Mouse (Mus musculus): ENCODE results near the gene Rasa1. TPM values are rescaled to one million over a fixed set of nuclear protein-coding genes. Genes with fewer than 3 reads are reported as not detected.
A peak's percentile ranks its signal among the peaks of the same experiment; 100 is the strongest.

The Rasa1 gene
- polyA plus RNA-seq (2015; fragmentation: Nextera tagmentation; extraction: Ambion mirVana): 74.0 and 77.1 TPM in 2 replicates

DNA sequence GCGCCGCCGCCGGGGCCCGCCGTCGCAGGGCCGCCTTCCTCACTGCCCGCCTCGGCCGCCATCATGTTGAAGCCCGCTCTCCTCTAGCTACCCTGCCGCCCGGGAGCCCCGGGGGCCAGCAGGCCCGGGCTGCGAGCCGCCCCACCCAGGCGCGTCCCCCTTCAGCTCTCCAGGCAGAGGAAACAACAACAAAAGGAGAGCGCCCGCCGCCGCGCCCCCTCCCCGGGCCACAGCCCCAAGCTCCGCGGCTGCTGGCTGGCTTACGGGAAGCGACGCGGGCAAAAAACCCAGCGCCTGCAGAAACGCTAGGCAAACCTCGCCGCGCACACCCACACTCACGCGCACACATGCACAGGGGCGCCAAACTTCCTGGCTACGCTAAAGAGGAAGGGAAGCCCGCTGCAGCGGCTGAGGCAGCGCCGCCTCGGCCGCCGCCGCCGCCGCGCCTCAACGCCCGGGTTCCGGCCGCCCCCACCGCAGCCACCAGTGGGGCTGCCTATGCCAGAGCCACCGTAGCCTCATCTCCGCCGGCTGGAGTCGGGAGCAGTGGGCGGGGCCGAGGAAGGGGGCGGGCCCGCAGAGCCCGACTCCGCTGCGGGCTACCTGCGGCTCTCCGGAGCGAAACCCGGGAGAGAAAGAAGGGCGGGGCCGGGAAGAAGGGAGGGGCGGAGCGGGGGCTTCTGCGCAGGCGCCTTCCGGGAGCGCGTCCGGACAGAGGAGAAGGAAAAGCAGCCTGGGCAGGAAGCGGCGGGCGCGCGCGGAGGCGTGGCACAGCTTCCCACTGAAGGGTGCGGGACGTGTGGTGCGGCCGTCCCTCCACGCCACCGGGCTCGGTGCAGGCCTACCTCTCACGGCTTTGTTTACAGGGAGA, at the start of gene Rasa1:
Rasa1 (minus strand) TSS at position 288 of the 871 bp plus-strand sequence.
- Histone ChIP-seq H3K9ac (replicated peaks) (peak within 1 kb of the TSS; percentile 98), H3K27me3 (no peaks in the 10 kb centered on the region), H3K27ac (peak within 1 kb of the TSS; percentile 99), H3K4me3 (replicated peaks) (peak within 1 kb of the TSS; percentile 90), H3K4me1 (replicated peaks) (peaks cover 12% of the 10 kb centered on the region), H3K36me3 (no peaks in the 10 kb centered on the region), H3K4me2 (replicated peaks) (peak within 1 kb of the TSS; percentile 65), H3K9me3 (no peaks in the 10 kb centered on the region)
- peak; percentile 98 for ATAC-seq
- under 1% methylated on average over 79 of the region's 97 CpGs for WGBS

DNA sequence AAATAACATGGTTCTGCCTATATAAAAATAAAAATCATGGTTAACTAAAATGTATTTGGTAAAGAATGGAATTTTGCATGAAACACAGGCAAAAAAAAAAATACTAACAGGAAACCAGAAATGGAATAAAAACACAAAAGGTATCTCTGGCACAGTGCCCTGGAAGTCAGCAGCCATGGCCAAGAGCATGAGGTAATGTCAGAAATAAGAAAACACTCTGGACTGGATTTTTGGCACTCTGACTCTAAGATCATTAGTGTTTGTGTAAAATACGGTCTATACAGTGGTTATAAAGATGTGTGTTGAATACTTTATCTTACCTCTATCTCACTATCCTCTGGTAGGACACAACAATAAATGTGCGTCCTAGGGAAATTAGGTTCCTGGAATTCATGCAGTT, 22.6 kb upstream of the Rasa1 start:
- ATAC-seq: no peak
- Histone ChIP-seq H3K27ac (no peak overlapping the region), H3K9me3 (no peaks in the 10 kb centered on the region), H3K4me3 (replicated peaks) (no peak overlapping the region), H3K27me3 (no peaks in the 10 kb centered on the region), H3K4me2 (replicated peaks) (no peak overlapping the region), H3K4me1 (replicated peaks) (no peaks in the 10 kb centered on the region), H3K9ac (replicated peaks) (no peak overlapping the region), H3K36me3 (no peaks in the 10 kb centered on the region)
- 93% methylated on average over 2 of the region's 2 CpGs for WGBS

DNA sequence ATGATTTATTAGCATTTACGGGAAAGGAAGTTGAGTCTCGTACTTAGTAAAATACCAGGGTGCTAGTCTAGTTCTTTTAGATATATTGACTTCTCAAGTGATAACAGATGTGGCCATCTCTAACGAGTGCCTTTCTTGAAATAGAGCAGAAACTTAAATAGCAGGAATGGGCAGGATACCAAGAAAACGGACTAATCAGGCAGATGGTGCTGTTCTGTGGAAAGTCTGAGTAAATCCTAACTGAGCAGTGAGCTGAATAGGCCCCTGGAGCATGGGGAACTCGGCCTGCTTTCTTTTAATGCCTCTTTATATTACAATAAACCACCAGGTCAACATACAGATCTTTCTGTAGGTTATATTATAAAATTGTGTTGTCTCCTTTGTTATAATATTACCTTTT, 22.0 kb upstream of the Rasa1 start:
- Histone ChIP-seq H3K27ac (no peak overlapping the region), H3K9ac (replicated peaks) (no peak overlapping the region), H3K4me1 (replicated peaks) (no peaks in the 10 kb centered on the region), H3K4me2 (replicated peaks) (no peak overlapping the region), H3K27me3 (no peaks in the 10 kb centered on the region), H3K9me3 (no peaks in the 10 kb centered on the region), H3K4me3 (replicated peaks) (no peak overlapping the region), H3K36me3 (no peaks in the 10 kb centered on the region)
- no peak for ATAC-seq
- WGBS: 63% methylated on average over 5 of the region's 5 CpGs

DNA sequence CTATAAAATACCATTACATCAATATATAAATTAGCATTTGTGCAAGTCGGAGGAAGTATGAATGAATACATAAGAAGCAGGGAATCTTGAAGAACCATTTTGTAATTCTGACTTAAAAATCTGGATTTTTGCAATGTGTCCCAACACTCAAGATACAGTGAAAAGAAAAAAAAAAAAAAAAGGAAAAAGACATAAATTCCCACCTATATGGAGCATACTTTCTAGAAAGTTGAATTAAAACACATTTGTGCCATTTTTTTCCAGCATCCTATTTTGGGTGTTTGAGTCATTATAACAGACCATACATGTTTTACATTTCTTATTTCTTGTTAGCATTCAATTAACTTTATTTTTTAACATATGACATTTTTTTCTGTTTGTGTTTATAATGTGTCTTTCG, 21.6 kb upstream of the Rasa1 start:
- H3K4me3 ChIP-seq (replicated peaks): no peak overlapping the region
- no peak for ATAC-seq
- H3K9ac ChIP-seq (replicated peaks): no peak overlapping the region
- no peak overlapping the region for H3K27ac ChIP-seq
- no peak overlapping the region for H3K4me2 ChIP-seq (replicated peaks)
- H3K27me3 ChIP-seq: no peaks in the 10 kb centered on the region
- H3K4me1 ChIP-seq (replicated peaks): no peaks in the 10 kb centered on the region
- no peaks in the 10 kb centered on the region for H3K9me3 ChIP-seq
- WGBS: 95% methylated on average over 2 of the region's 2 CpGs
- no peaks in the 10 kb centered on the region for H3K36me3 ChIP-seq

DNA sequence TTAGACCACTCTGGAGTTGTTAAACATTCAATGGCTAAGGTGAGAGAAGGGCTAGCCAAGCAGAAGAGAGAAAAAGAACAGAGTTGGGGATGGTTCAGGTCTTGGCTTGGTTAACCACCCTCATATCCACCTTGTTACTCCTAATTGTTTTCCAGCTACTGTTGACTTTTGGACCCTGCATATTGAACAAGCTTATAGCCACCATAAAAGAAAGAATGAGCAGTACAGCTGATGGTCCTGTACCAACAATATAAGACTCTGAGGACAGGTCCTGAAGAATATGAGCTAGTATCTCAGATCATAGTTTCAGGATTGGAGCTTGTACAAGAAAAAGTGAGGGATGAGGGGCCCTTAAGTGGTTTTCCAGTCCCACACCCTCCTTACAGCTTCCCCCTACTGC, 17.1 kb upstream of the Rasa1 start:
- Histone ChIP-seq H3K27ac (no peak overlapping the region), H3K9ac (replicated peaks) (no peak overlapping the region), H3K4me1 (replicated peaks) (no peaks in the 10 kb centered on the region), H3K9me3 (no peaks in the 10 kb centered on the region), H3K4me3 (replicated peaks) (no peak overlapping the region), H3K4me2 (replicated peaks) (no peak overlapping the region), H3K27me3 (no peaks in the 10 kb centered on the region), H3K36me3 (no peaks in the 10 kb centered on the region)
- ATAC-seq: no peak

DNA sequence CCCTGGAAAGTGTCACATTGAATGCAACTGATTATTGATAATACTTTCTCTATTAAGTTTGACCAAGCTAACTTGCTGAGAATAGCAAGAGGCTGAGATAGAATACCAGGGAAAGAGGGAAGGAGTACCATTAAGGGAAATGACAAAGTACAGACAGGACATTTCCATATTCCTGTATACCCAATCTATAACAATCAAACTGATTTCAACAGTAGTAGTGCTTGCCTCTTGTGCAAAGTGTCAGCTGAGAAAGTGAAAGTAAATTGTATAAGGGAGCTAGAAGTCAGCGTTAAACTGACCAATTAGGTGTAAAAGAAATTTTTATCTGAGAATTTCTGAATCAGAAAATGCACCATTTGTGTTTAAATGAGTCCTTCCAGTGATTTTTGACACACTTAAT, 1.7 kb upstream of the Rasa1 start:
- Histone ChIP-seq H3K4me2 (replicated peaks) (no peak overlapping the region), H3K27me3 (no peaks in the 10 kb centered on the region), H3K4me1 (replicated peaks) (peaks cover 7% of the 10 kb centered on the region), H3K27ac (no peak overlapping the region), H3K9ac (replicated peaks) (no peak overlapping the region), H3K9me3 (no peaks in the 10 kb centered on the region), H3K36me3 (no peaks in the 10 kb centered on the region), H3K4me3 (replicated peaks) (no peak overlapping the region)
- WGBS: 64% methylated on average over 1 of the region's 1 CpGs
- no peak for ATAC-seq

DNA sequence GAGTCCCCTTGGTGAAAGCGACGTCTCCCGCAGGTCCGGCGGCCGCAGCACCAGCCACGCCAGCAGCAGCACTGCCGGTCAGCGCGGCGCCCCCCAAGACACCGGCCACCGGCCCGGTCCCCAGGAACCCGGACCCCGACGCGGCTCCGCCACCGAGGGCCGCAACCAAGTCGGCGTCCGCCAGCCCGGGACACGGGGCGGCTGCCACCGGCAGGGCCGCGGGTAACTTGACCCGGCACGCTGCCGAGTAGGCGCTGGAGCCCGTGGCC, 422 bp downstream of the Rasa1 start:
- H3K4me2 ChIP-seq (replicated peaks): peak overlapping the region; percentile 65
- WGBS: 0% methylated on average over 23 of the region's 35 CpGs

DNA sequence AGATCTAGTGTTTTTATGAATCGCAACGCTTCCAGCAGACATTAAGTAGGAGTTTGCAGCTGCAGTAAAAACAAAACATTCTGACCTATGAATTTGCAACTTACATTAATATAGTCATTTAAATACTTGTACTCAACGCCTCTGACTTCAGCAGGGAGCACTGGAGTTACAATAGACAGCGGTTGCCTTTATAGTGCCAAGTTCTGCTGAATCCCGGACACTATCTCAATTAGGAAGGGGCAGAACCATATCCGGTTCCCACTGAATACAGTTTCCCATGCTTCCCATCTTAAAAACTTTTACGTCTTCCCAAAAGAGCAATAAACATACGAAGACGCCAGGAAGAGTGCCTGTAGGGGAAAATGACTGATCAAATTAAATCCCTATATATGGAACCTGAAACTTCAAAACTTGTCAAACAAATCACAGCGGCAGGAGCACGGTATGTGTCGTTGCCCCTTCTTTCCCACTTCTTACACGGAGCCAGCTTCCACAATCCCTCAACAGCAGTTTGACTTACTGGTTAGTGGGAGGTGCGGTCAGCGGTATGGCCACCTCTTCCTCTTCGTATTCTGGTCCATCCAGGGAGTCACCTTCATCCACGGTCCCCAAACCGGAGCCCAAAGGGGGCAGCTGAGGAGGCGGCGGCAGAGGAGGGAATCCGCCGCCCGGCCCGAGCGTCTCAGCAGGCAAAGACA, 905 bp downstream of the Rasa1 start:
- H3K9me3 ChIP-seq: no peaks in the 10 kb centered on the region
- no peaks in the 10 kb centered on the region for H3K36me3 ChIP-seq
- no peak; the same call in none of the 2 replicates for ATAC-seq
- peak overlapping the region; percentile 99 for H3K27ac ChIP-seq
- H3K4me2 ChIP-seq (replicated peaks): peak overlapping the region; percentile 65
- H3K4me1 ChIP-seq (replicated peaks): peaks cover 12% of the 10 kb centered on the region
- peak overlapping the region; percentile 90 for H3K4me3 ChIP-seq (replicated peaks)
- no peaks in the 10 kb centered on the region for H3K27me3 ChIP-seq
- H3K9ac ChIP-seq (replicated peaks): peak overlapping the region; percentile 98
- WGBS: 1% methylated on average over 25 of the region's 25 CpGs

More for the DNA sequence above, 422 bp downstream of the Rasa1 start:
- Histone ChIP-seq H3K4me3 (replicated peaks) (peak overlapping the region; percentile 90), H3K27ac (peak overlapping the region; percentile 99), H3K9ac (replicated peaks) (peak overlapping the region; percentile 98), H3K27me3 (no peaks in the 10 kb centered on the region), H3K4me1 (replicated peaks) (peaks cover 12% of the 10 kb centered on the region), H3K9me3 (no peaks in the 10 kb centered on the region), H3K36me3 (no peaks in the 10 kb centered on the region)
- peak; percentile 5; the same call in 1 of the 2 replicates for ATAC-seq

DNA sequence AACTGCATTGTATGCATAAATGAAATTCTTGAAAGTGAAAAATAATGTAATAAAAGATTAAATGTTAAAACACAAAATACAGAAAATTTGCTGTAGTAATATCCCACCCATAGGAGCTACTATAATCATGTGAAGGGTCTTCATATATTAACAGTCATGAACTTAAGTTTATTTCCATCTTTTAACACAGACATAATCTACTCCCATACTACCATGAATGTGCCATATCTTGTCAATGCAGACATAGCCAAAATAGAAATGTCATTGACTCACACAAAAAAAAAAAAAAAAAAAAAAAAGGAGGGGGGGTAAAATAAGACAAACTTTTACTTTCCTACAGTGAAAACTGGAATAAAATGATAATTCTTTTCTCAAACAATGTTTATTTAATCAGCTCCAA, 6.3 kb downstream of the Rasa1 start:
- H3K9ac ChIP-seq (replicated peaks): no peak overlapping the region
- no peaks in the 10 kb centered on the region for H3K36me3 ChIP-seq
- no peak for ATAC-seq
- no peaks in the 10 kb centered on the region for H3K27me3 ChIP-seq
- H3K9me3 ChIP-seq: no peaks in the 10 kb centered on the region
- H3K27ac ChIP-seq: no peak overlapping the region
- H3K4me3 ChIP-seq (replicated peaks): no peak overlapping the region
- no peak overlapping the region for H3K4me2 ChIP-seq (replicated peaks)
- peaks cover 12% of the 10 kb centered on the region for H3K4me1 ChIP-seq (replicated peaks)

DNA sequence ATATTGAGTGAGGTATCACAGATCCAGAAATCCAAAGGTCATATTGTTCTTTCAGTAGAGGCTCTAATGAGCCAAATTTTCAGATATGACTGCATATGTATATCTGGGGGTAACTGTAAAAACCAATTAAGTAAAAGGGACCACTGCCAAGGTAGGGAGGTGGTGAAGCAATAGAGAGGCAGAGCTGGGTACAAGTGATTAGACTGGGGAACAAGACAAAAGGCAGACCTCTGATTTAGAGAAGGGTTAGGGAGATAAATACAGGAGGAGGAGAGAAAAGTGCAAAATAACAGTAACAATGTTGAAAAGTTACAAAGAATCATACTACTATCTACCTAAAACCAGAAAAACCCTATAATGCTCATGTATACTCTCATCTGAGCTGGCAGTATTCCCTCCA, 10.0 kb downstream of the Rasa1 start:
- H3K4me3 ChIP-seq (replicated peaks): no peak overlapping the region
- no peak overlapping the region for H3K4me2 ChIP-seq (replicated peaks)
- H3K9ac ChIP-seq (replicated peaks): no peak overlapping the region
- no peaks in the 10 kb centered on the region for H3K27me3 ChIP-seq
- no peaks in the 10 kb centered on the region for H3K36me3 ChIP-seq
- H3K27ac ChIP-seq: no peak overlapping the region
- no peaks in the 10 kb centered on the region; the same call in 1 of the 2 replicates for H3K4me1 ChIP-seq (replicated peaks)
- no peak for ATAC-seq
- no peaks in the 10 kb centered on the region for H3K9me3 ChIP-seq

DNA sequence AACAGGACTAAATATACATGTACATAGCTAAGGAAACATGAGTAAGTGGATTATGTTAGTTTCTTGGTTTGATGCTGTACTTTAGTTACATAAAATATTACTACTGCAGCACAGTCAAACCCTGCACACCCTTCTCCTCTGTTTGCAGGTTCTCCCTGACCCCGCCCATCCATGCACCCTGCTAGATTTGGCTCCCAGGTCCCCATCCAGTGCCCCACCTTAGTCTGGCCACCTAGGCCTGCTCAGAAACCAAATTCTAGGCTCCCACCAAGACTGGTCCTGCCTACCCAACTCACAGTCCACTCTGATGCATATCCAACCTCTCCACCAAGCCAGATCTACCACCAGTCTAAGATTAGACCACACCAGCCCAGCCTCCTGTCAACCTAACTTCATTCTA, 14.4 kb downstream of the Rasa1 start:
- no peak overlapping the region for H3K4me2 ChIP-seq (replicated peaks)
- no peak overlapping the region for H3K4me3 ChIP-seq (replicated peaks)
- no peaks in the 10 kb centered on the region for H3K9me3 ChIP-seq
- 89% methylated on average over 1 of the region's 1 CpGs for WGBS
- H3K27me3 ChIP-seq: no peaks in the 10 kb centered on the region
- no peak overlapping the region for H3K27ac ChIP-seq
- no peak for ATAC-seq
- H3K36me3 ChIP-seq: no peaks in the 10 kb centered on the region
- H3K4me1 ChIP-seq (replicated peaks): peaks cover 3% of the 10 kb centered on the region; the same call in 1 of the 2 replicates
- no peak overlapping the region for H3K9ac ChIP-seq (replicated peaks)

DNA sequence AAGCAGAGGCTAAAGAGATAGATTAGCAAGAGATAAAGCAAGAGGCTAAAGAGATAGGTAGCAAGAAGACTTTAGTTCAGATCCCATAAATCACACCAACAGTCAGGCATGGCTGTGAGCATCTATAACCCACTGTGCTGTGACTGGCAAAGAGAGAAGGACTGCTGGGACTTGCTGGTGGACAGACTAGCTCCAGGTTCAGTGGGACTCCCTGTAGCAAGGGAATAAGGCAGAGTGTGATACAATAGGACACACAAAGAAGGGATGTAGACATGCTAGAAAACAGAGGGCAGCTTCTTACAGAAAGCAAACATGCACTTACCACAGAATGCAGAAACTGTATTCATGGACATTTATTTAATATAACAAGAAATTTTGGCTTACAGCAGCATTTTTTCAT, 15.1 kb downstream of the Rasa1 start:
- Histone ChIP-seq H3K9me3 (no peaks in the 10 kb centered on the region), H3K27me3 (no peaks in the 10 kb centered on the region), H3K9ac (replicated peaks) (no peak overlapping the region), H3K4me3 (replicated peaks) (no peak overlapping the region), H3K27ac (no peak overlapping the region), H3K4me2 (replicated peaks) (no peak overlapping the region), H3K4me1 (replicated peaks) (peaks cover 3% of the 10 kb centered on the region; the same call in 1 of the 2 replicates), H3K36me3 (no peaks in the 10 kb centered on the region)
- no peak for ATAC-seq
